Mouse (Mus musculus) liver, embryonic 14.5 days (tissue): ENCODE data around the gene Arf5.

Experiments
- CTCF ChIP-seq: IDR thresholded peaks from 2 replicates; pipeline ENCODE4 v1.5.1; 2016; ENCODE audit warnings: antibody characterized with exemption, low read depth, control low read depth
- EP300 ChIP-seq: IDR thresholded peaks from 2 replicates; pipeline ENCODE4 v1.6.1; 2016; ENCODE audit warnings: antibody characterized with exemption, low read depth

DNA sequence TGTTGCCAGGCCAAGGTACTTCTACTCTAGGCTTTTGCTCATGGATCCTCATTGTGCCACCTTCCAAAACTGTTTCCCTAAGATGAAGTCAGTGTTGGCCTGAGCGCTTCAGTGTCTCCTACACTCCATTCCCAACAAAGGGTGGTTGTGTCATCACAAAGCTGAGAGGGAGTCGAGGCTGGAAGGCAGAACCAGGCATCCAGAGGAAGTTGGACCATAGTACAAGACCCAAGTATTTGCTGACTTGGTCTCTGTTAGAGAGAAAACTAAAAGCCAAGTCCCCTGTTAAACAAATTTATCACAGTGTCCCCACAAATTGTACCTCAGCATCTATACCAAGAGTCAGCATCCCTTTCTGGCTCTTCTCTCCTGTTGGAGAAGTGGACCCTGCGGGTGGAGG is 4.9 kb downstream of the Arf5 start, which contains the start of gene Gcc1:
- no peak for TF ChIP-seq CTCF
- TF ChIP-seq EP300: no peak
